Mouse (Mus musculus) stomach, postnatal 0 days (tissue): ENCODE measurements at regions not wholly inside any gene's neighbourhood (a gene's known extent, or its start where the extent isn't known, plus 50 kb on each side); places are given as distances from the start of the nearest gene placed in this dataset.

ENCODE experiments used
- ATAC-seq: fragments of 200-750 bp; cut with Nextera tagmentation; 2 replicates; pipeline ENCODE4 v1.8.0; 2017; ENCODE audit not compliant: low FRiP score, low TSS enrichment
- DNase-seq: peaks from one replicate; pipeline ENCODE4 v3.0.0-alpha.2; 2016; ENCODE audit warnings: low spot score
- H3K27ac ChIP-seq: fragments of 300-500 bp; sonication (generic); replicated peaks from 2 replicates; pipeline ENCODE4 v1.5.1; 2014; ENCODE audit warnings: mild to moderate bottlenecking, control low read depth
- H3K27me3 ChIP-seq: fragments of 300-500 bp; sonication (generic); 2 replicates; pipeline ENCODE4 v1.6.1; 2014; ENCODE audit warnings: low read length; ENCODE audit not compliant: control insufficient read depth, insufficient read depth
- H3K36me3 ChIP-seq: fragments of 300-500 bp; sonication (generic); 2 replicates; pipeline ENCODE4 v1.6.1; 2014; ENCODE audit warnings: low read length, mixed read lengths; ENCODE audit not compliant: control insufficient read depth, insufficient read depth
- H3K4me1 ChIP-seq: fragments of 300-500 bp; sonication (generic); replicated peaks from 2 replicates; pipeline ENCODE4 v1.6.1; 2014; ENCODE audit warnings: antibody characterized with exemption; ENCODE audit not compliant: control insufficient read depth, insufficient read depth
- H3K4me2 ChIP-seq: fragments of 300-500 bp; sonication (generic); replicated peaks from 2 replicates; pipeline ENCODE4 v1.6.1; 2014; ENCODE audit warnings: low read depth, mild to moderate bottlenecking, control low read depth, moderate library complexity
- H3K4me3 ChIP-seq: fragments of 300-500 bp; sonication (generic); 2 replicates; pipeline ENCODE4 v1.5.1; 2014; ENCODE audit warnings: low read depth, low read length, control low read depth
- H3K9ac ChIP-seq: fragments of 300-500 bp; sonication (generic); 2 replicates; pipeline ENCODE4 v1.6.1; 2014; ENCODE audit warnings: mild to moderate bottlenecking, low read length, control low read depth, mixed read lengths
- H3K9me3 ChIP-seq: fragments of 300-500 bp; sonication (generic); 2 replicates; pipeline ENCODE4 v1.6.1; 2016; ENCODE audit warnings: low read length; ENCODE audit not compliant: control insufficient read depth
- CTCF ChIP-seq: IDR thresholded peaks from 2 replicates; pipeline ENCODE4 v1.5.1; 2016; ENCODE audit warnings: antibody characterized with exemption, low read depth, mild to moderate bottlenecking, moderate library complexity
- EP300 ChIP-seq: optimal IDR thresholded peaks from 2 replicates; pipeline ENCODE3; 2016; ENCODE audit warnings: antibody characterized with exemption
- WGBS: fragments of 180-500 bp; shearing (Covaris S2); extraction: QIAGEN DNeasy Blood & Tissue Kit; methylation state at CpG from one replicate; pipeline ENCODE4 v1.1.7; 2014; 5-methylcytosine and 5-hydroxymethylcytosine counted together

- TF ChIP-seq EP300 (no peak), CTCF (peak; percentile 48)
- no peaks in the 10 kb centered on the region for H3K9me3 ChIP-seq
- no peak for DNase-seq
Measured at GRCm38 (mm10) chr7:39596403-39596802, 78.8 kb downstream of the Zfp619 start.

GRCm38 (mm10) chr7:39613767-39614166, 96.2 kb downstream of the Zfp619 start:
- Histone ChIP-seq H3K9ac (no peak overlapping the region), H3K27me3 (no peaks in the 10 kb centered on the region), H3K4me2 (no peak overlapping the region), H3K9me3 (no peaks in the 10 kb centered on the region), H3K36me3 (no peaks in the 10 kb centered on the region), H3K27ac (no peak overlapping the region), H3K4me1 (no peaks in the 10 kb centered on the region), H3K4me3 (no peak overlapping the region)
- ATAC-seq, result no peak
- WGBS, result 71% methylated on average over 4 of the region's 4 CpGs
- TF ChIP-seq EP300 (no peak), CTCF (no peak)
- DNase-seq, result no peak

More at GRCm38 (mm10) chr7:39596403-39596802, 78.8 kb downstream of the Zfp619 start:
- ATAC-seq, result no peak
- Histone ChIP-seq H3K9ac (no peak overlapping the region), H3K27ac (no peak overlapping the region), H3K27me3 (no peaks in the 10 kb centered on the region), H3K36me3 (no peaks in the 10 kb centered on the region), H3K4me1 (no peaks in the 10 kb centered on the region), H3K4me3 (no peak overlapping the region), H3K4me2 (no peak overlapping the region)

DNA sequence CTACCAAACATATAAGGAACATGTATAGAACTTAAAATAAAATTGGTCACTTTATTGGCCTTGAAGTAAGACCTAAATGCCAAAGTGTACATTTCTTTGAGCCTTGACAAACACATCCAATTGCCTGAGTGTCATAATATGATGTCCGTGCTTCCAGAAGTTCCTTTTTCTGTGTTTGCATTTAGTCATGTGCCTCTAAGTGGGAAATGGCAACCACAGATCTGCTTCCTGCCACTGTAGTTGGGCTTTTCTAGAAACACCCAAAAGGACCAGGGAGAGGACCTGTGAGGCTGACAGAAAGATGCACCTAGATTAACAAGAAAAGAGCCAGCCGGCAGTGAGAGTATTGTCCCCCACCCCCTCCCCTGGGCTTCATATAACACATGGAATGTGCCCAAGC, 97.5 kb downstream of the Zfp619 start:
- 73% methylated on average over 2 of the region's 2 CpGs for WGBS
- TF ChIP-seq CTCF (no peak), EP300 (no peak)

DNA sequence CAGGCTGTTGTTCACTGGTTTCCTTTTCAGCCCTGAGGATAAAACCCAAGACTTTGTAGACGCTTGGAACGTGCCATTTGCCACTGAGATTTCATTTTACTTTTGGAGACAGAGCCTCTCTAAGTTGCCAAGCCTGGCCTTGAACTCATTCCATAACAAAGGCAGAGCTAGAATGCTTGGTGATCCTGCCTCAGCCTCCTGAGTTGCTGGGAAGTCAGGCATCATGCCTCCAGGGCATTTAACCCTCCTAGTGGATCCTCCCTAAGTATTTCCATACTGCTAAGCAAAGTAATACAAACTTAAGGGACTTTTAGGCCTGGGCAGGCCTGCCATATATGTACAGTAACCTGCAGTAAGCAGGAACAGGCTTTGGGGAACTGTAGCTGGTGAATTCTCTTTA, 104.2 kb downstream of the Zfp619 start:
- WGBS, result 63% methylated on average over 2 of the region's 2 CpGs
- DNase-seq (no peak), ATAC-seq (no peak)
- Histone ChIP-seq H3K36me3 (no peaks in the 10 kb centered on the region), H3K9me3 (no peaks in the 10 kb centered on the region), H3K9ac (no peak overlapping the region), H3K27me3 (no peaks in the 10 kb centered on the region), H3K4me1 (no peaks in the 10 kb centered on the region), H3K27ac (no peak overlapping the region), H3K4me2 (no peak overlapping the region), H3K4me3 (no peak overlapping the region)
- TF ChIP-seq EP300 (no peak), CTCF (no peak)

More for the DNA sequence above, 97.5 kb downstream of the Zfp619 start:
- no peak for DNase-seq
- Histone ChIP-seq H3K4me3 (no peak overlapping the region), H3K27me3 (no peaks in the 10 kb centered on the region), H3K36me3 (no peaks in the 10 kb centered on the region), H3K9me3 (no peaks in the 10 kb centered on the region), H3K9ac (no peak overlapping the region), H3K4me1 (no peaks in the 10 kb centered on the region), H3K4me2 (no peak overlapping the region), H3K27ac (no peak overlapping the region)
- ATAC-seq, result no peak

GRCm38 (mm10) chr7:39632836-39633235, 115.3 kb downstream of the Zfp619 start:
- DNase-seq, result no peak
- WGBS, result 21% methylated on average over 3 of the region's 3 CpGs

GRCm38 (mm10) chr7:39642333-39642732, 124.8 kb downstream of the Zfp619 start:
- Histone ChIP-seq H3K27me3 (no peaks in the 10 kb centered on the region), H3K4me1 (no peaks in the 10 kb centered on the region), H3K9ac (no peak overlapping the region), H3K27ac (no peak overlapping the region), H3K4me3 (no peak overlapping the region), H3K36me3 (no peaks in the 10 kb centered on the region), H3K9me3 (no peaks in the 10 kb centered on the region), H3K4me2 (no peak overlapping the region)
- DNase-seq (no peak), ATAC-seq (no peak)
- 80% methylated on average over 4 of the region's 4 CpGs for WGBS
- TF ChIP-seq CTCF, result no peak
- no peak for TF ChIP-seq EP300

More at GRCm38 (mm10) chr7:39632836-39633235, 115.3 kb downstream of the Zfp619 start:
- no peak overlapping the region for H3K4me3 ChIP-seq
- no peaks in the 10 kb centered on the region for H3K9me3 ChIP-seq
- H3K27ac ChIP-seq, result no peak overlapping the region
- no peak for TF ChIP-seq EP300
- no peak for TF ChIP-seq CTCF
- H3K36me3 ChIP-seq, result no peaks in the 10 kb centered on the region
- no peaks in the 10 kb centered on the region for H3K27me3 ChIP-seq
- no peak overlapping the region for H3K4me2 ChIP-seq
- no peaks in the 10 kb centered on the region for H3K4me1 ChIP-seq
- ATAC-seq, result no peak
- H3K9ac ChIP-seq, result no peak overlapping the region
